Mouse (Mus musculus): Measurements from ENCODE around the gene G530012D18Rik. TPM values are rescaled to one million over a fixed set of nuclear protein-coding genes. Genes with fewer than 3 reads are reported as not detected.
"Not testable (repeated sequence)": the region's sequence is repeated elsewhere in the genome, so short reads cannot be mapped to it uniquely, and the experiment has no call there.

The G530012D18Rik gene
- not detected in 2 replicates for polyA plus RNA-seq (2012; rRNA removed)

- H3K4me1 ChIP-seq (ENCODE audit: control insufficient read depth, insufficient read depth, low read length); H3K4me3 ChIP-seq (replicated peaks; ENCODE audit: extremely low read depth, low read depth, low read length); DNase-seq: not testable (repeated sequence)
- 61% methylated on average over 2 of the region's 3 CpGs for WGBS
Observed at GRCm38 (mm10) chr1:85575376-85575775, at the start of gene G530012D18Rik. Gene G530012D18Rik (plus strand): TSS chr1:85575676.

GRCm38 (mm10) chr1:85526401-85526800 is 49.1 kb upstream of the G530012D18Rik start:
- H3K4me1 ChIP-seq (ENCODE audit: control insufficient read depth, insufficient read depth, low read length); H3K4me3 ChIP-seq (replicated peaks; ENCODE audit: extremely low read depth, low read depth, low read length); DNase-seq: not testable (repeated sequence)
- WGBS = 40% methylated on average over 3 of the region's 3 CpGs

GRCm38 (mm10) chr1:85528451-85529110 is 46.9 kb upstream of the G530012D18Rik start:
- H3K4me1 ChIP-seq (ENCODE audit: control insufficient read depth, insufficient read depth, low read length); DNase-seq; H3K4me3 ChIP-seq (replicated peaks; ENCODE audit: extremely low read depth, low read depth, low read length): not testable (repeated sequence)
- 69% methylated on average over 14 of the region's 15 CpGs for WGBS

DNA sequence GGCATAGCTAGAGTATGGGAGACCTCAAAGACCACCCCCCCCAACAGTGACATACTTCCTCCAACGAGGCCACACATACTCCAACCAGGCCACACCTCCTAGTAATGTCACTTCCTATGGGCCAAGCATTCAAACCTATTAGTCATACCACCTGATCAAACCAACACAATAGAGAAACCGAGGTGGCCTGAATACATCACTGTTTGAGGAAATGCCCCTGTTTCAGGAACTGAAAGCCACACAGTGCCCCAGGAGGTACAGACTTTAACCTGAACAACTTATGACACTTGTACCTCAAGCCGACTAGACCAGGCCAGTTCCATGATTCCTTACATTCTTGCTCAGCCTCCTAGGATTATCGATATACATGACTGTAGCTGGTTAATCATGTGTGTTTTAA is 31.7 kb upstream of the G530012D18Rik start:
- not testable (repeated sequence) for H3K4me1 ChIP-seq (ENCODE audit: control insufficient read depth, insufficient read depth, low read length); H3K4me3 ChIP-seq (replicated peaks; ENCODE audit: extremely low read depth, low read depth, low read length); DNase-seq
- WGBS = 54% methylated on average over 4 of the region's 4 CpGs

DNA sequence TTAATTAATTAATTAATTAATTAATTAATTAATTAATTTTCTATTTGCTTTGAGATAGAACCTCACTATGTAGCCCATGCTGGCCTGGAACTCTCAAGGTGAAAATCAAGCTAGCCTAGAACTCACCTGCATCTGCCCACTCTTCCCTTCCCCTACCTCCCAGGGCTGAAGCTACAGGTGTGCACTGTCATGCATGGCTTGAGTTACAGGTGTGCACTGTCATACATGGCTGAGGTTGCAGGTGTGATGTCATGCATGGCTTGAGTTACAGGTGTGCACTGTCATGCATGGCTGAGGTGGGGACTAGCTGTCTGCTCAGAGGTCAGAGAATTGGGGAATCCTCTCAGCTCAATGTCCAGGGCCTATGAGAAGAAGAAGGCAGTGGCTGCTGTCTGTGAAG is 29.0 kb upstream of the G530012D18Rik start:
- not testable (repeated sequence) for DNase-seq; H3K4me3 ChIP-seq (replicated peaks; ENCODE audit: extremely low read depth, low read depth, low read length)

DNA sequence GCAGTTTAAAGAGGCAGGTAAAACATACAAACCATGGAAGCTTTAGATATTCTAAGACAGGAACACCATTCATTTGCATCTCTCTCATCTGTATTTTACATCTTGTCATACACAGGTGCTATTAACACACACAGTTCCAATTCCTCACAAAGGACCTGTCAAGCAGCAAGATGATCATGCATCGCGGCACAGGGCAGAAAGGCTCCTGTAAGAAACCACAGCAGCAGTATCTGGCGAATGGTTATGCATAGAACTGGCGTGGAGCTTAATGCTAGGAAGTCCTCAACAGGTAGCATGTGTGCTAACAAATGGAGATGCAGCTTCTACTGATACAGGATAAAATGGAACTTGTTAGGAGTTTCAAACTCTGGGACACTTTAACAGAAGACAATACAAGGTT is 20.2 kb upstream of the G530012D18Rik start:
- not testable (repeated sequence) for H3K4me3 ChIP-seq (replicated peaks; ENCODE audit: extremely low read depth, low read depth, low read length); H3K4me1 ChIP-seq (ENCODE audit: control insufficient read depth, insufficient read depth, low read length)
- WGBS = 70% methylated on average over 4 of the region's 4 CpGs
- DNase-seq = peak; percentile 28

More for the DNA sequence above, 29.0 kb upstream of the G530012D18Rik start:
- H3K4me1 ChIP-seq (ENCODE audit: control insufficient read depth, insufficient read depth, low read length) = not testable (repeated sequence)

DNA sequence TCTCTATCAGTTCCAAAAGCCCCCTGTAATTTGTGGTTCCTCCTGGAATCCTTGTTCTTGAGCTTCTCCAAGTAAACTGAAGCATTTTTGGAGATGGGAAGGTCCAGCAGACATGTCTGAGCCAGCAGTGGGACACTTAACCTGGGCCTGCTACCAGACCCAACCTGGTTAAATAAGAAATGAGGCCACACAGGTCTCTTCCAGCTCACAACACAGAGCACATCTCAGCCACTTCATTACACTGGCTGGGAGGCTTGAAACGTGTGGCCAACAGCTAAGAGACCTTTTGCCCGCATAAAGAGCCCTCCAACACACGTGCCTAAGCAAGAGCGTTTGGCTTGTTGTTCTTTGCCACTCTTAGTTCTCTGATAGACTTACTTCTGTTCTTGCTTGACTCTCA is 1.9 kb upstream of the G530012D18Rik start:
- DNase-seq; H3K4me3 ChIP-seq (replicated peaks; ENCODE audit: extremely low read depth, low read depth, low read length); H3K4me1 ChIP-seq (ENCODE audit: control insufficient read depth, insufficient read depth, low read length): not testable (repeated sequence)
- 62% methylated on average over 4 of the region's 4 CpGs for WGBS

GRCm38 (mm10) chr1:85578372-85579010 is 3.0 kb downstream of the G530012D18Rik start:
- not testable (repeated sequence) for DNase-seq; H3K4me1 ChIP-seq (ENCODE audit: control insufficient read depth, insufficient read depth, low read length); H3K4me3 ChIP-seq (replicated peaks; ENCODE audit: extremely low read depth, low read depth, low read length)
- 59% methylated on average over 3 of the region's 3 CpGs for WGBS

DNA sequence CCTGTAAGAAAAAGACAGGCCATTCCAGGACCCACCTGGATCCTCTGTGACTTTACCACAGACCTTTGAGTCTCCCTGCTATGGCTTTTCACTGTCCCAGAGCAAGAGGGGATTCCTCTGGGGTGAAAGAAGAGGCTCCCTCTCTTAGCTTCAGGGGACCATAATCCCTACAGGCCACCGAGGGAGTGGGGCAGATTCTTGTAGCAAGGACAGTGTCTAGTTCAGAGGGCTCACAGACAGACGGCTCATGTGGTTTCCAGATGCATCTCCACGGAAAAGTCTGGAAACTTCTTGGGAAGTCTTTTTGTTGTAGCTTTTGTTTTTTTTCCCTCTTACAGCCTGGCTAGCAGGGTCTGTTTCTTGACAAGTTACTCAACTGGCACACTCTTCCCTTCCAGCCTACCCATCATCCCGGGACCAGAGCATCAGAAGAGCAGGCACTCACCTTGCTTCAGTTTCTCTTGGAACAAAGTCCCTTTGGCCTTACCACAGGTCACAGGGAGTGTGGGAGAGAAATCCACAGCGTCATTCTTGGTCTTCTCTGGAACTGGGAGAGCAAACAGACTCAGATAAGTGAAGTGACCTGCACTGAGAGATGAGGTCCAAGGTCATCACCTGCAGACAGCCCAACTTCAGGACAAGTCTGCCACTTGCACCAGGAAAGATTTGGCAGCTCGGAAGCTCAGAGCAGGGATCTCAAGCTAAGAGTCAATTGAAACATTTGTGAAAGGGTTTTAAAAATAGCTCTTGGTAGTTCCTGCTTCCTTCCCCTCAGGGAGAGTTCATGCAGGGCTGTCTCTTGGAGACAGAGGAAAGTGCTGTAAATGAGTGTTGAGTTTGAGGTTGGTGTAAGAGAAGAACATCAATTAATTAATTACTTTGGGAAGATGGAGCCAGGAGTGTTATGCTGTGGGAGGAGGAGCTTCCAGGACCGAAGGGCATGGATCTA is 4.0 kb downstream of the G530012D18Rik start:
- H3K4me1 ChIP-seq (ENCODE audit: control insufficient read depth, insufficient read depth, low read length); DNase-seq; H3K4me3 ChIP-seq (replicated peaks; ENCODE audit: extremely low read depth, low read depth, low read length): not testable (repeated sequence)
- 61% methylated on average over 6 of the region's 7 CpGs for WGBS

DNA sequence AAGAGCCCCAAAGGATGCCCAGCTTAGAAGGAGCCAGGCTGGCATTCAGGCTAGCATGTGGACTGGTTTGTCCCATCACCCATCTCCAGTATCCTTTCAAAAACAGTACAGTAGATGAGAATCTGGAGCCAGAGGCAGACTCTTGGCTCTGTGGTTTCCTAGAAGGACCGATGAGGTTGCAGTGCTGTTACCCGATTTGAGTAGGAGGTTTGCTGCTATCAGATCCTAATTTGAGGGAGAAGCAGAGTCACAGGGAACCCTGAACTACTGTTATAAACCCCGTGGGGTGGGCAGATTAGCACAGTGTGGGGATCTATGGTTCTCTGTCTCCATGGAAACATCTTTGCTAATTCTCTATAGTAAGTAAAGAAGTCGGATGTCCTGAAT is 4.7 kb downstream of the G530012D18Rik start:
- 70% methylated on average over 3 of the region's 4 CpGs for WGBS
- not testable (repeated sequence) for DNase-seq; H3K4me3 ChIP-seq (replicated peaks; ENCODE audit: extremely low read depth, low read depth, low read length); H3K4me1 ChIP-seq (ENCODE audit: control insufficient read depth, insufficient read depth, low read length)

- not testable (repeated sequence) for DNase-seq; H3K4me3 ChIP-seq (replicated peaks; ENCODE audit: extremely low read depth, low read depth, low read length); H3K4me1 ChIP-seq (ENCODE audit: control insufficient read depth, insufficient read depth, low read length)
- WGBS = 75% methylated on average over 3 of the region's 3 CpGs
Observed at GRCm38 (mm10) chr1:85580578-85580977, 5.1 kb downstream of the G530012D18Rik start.

DNA sequence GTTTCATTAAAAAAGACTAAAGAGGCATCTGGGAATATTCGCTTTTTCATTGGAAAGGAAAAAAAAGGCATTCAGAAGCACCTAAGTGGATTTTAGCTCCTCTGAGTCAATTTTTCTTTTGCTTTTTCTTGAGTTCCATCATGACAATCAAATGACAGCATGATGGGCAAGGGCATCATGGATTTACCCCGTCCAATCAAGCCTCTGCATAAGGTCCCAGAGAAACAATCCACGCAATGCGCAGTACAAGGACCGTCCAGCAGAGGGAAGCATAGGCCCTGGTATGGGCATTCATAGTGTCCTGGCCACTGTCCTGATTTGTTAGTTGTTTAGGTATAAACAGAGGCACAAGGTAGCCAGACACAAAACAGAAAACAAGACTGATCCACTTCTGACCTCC is 6.0 kb downstream of the G530012D18Rik start:
- not testable (repeated sequence) for H3K4me3 ChIP-seq (replicated peaks; ENCODE audit: extremely low read depth, low read depth, low read length); DNase-seq; H3K4me1 ChIP-seq (ENCODE audit: control insufficient read depth, insufficient read depth, low read length)
- 26% methylated on average over 5 of the region's 5 CpGs for WGBS

DNA sequence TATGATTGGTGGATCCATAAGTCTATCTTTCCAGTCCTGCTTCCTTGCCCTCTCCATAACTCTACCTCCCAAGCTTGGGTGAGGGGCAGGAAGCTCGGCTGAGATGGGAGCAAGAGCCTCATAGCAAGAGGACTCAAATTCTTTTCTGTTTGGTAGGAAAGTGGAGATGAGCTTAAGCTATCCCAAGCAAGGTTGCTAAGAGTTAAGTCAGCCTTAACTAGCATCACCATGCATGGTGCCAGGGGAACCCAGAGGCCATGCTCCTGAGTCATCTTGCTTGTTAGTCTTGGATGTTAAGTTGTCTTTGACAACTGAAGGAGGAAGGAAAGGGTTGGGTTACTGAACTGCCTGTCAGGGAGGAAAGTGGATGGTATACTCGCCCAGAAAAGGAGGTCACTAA is 13.2 kb downstream of the G530012D18Rik start:
- WGBS = 73% methylated on average over 1 of the region's 2 CpGs
- H3K4me1 ChIP-seq (ENCODE audit: control insufficient read depth, insufficient read depth, low read length); DNase-seq; H3K4me3 ChIP-seq (replicated peaks; ENCODE audit: extremely low read depth, low read depth, low read length): not testable (repeated sequence)

DNA sequence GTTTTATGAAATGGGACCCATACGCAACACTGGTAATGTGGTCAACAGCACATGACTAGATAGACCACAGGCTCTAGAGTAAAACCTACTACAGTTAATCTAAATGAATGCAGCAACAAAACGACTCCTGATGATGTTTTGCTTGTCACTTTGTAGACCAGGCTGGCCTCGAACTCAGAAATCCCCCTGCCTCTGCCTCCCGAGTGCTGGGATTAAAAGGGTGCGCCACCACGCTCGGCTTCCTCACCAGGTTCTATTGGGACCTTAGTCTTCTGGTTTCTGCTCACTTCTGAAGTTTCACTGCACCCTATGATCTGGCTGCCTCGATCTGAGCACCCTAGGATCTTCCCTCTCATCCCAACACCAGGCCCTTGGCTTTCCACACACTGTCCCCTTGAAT is 17.1 kb downstream of the G530012D18Rik start:
- WGBS = 79% methylated on average over 8 of the region's 8 CpGs
- not testable (repeated sequence) for DNase-seq; H3K4me1 ChIP-seq (ENCODE audit: control insufficient read depth, insufficient read depth, low read length); H3K4me3 ChIP-seq (replicated peaks; ENCODE audit: extremely low read depth, low read depth, low read length)

DNA sequence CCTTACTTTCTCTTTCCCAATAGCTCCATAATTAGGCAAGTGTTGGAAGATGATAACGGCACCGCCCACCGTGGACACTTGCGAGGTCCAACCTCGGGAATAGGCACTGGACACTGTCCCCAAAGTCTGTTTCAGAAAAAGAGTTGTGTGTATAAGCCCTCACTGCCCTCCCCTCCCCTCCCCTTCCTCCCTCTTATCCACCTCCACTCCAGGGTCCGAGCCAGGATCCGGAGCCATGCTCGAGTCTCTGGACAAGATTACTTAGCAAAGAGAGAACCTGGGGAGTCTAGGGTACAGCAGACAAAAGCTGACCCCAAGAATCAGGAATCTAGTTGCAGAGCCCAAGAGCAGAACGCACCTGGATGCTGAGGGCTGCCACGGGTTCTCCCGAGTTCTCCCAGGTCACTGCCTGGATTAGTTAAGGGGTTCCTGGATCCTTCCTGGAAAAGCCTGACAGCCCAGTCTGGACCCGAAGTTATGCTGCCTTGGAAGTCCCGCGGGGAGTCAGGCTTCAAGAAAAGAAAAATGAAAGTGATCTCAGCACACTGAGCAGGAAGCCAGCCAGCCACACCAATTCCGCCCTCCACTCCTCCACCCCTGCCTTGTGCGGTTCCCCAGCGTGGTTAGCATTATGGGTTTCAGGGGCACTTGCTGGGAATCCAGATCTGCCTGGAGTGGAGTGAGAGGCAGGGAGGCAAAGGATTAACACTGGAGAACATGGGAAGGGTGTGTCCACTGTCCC is 23.0 kb downstream of the G530012D18Rik start, which contains the start of gene Sp110:
TSS of gene Sp110 (minus strand) at position 547 of the 742 bp plus-strand sequence.
- not testable (repeated sequence) for H3K4me1 ChIP-seq (ENCODE audit: control insufficient read depth, insufficient read depth, low read length); H3K4me3 ChIP-seq (replicated peaks; ENCODE audit: extremely low read depth, low read depth, low read length); DNase-seq
- WGBS = 53% methylated on average over 17 of the region's 17 CpGs
